Mouse (Mus musculus) forebrain, embryonic 10.5 days (tissue): ENCODE measurements around the gene Eif2s1. TPM values are rescaled to one million over a fixed set of nuclear protein-coding genes. Genes with fewer than 3 reads are reported as not detected.
"Not testable (repeated sequence)": the region's sequence is repeated elsewhere in the genome, so short reads cannot be mapped to it uniquely, and the experiment has no call there.

Experiments used
- DNase-seq: peaks from one replicate; pipeline ENCODE4 v3.0.0-alpha.2; 2017; ENCODE audit warnings: low spot score; ENCODE audit errors: extremely low spot score
- H3K27ac ChIP-seq: fragments of 300-500 bp; sonication (generic); 2 replicates; pipeline ENCODE4 v1.5.1; 2016; ENCODE audit warnings: mild to moderate bottlenecking
- H3K27me3 ChIP-seq: fragments of 300-500 bp; sonication (generic); 2 replicates; pipeline ENCODE4 v1.6.1; 2016; ENCODE audit warnings: mild to moderate bottlenecking; ENCODE audit not compliant: poor library complexity, severe bottlenecking
- H3K36me3 ChIP-seq: fragments of 300-500 bp; sonication (generic); replicated peaks from 2 replicates; pipeline ENCODE4 v1.6.1; 2016; ENCODE audit warnings: mild to moderate bottlenecking, moderate library complexity
- H3K4me1 ChIP-seq: fragments of 300-500 bp; sonication (generic); 2 replicates; pipeline ENCODE4 v1.6.1; 2016
- H3K4me3 ChIP-seq: fragments of 300-500 bp; sonication (generic); 2 replicates; pipeline ENCODE4 v1.5.1; 2016; ENCODE audit warnings: mild to moderate bottlenecking, moderate library complexity
- H3K9me3 ChIP-seq: fragments of 300-500 bp; sonication (generic); 2 replicates; pipeline ENCODE4 v1.6.1; 2016; ENCODE audit warnings: mild to moderate bottlenecking, moderate library complexity
- WGBS: fragments of 180-500 bp; shearing (Covaris S2); methylation state at CpG from one replicate; pipeline ENCODE4 v1.1.7; 2016; 5-methylcytosine and 5-hydroxymethylcytosine counted together
- polyA plus RNA-seq: library from polyadenylated mRNA; unstranded; fragments of >200 nt; fragmentation: Nextera tagmentation; extraction: Ambion mirVana; gene quantifications from 2 replicates; pipeline ENCODE4 v1.2.1, GENCODE M21; 2016

Eif2s1 gene
- polyA plus RNA-seq, 1 experiment from 2014 or later: 323 TPM

DNA sequence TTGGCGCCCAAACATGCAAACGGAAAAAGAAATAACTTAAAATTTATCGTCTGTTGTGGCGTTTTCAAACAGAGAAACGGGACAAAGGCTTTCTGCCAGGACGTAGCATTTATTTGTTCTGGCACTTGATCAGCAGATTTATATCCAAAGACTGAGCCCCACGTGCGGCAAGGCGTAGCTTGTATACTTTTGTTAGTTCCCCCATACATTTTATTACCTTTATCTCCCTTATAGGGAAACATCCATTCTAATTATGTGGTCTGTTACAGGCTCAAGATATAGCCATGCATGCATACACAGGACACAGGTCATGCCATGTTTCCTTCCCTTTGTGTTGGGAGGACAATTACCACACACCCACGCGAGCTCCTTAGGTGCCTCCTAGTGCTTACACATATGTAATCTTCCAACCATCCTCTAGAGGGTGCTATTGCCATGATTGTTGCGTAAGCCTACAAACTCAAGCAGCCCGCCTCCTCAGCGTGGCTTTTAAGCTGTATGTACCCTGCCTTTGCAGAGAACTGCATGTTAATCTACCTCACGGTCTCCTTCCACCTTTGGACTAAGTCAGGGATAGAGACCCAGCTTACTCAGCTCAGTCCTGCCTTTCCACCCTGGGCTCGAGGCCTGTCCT, 57.6 kb downstream of the Eif2s1 start:
- H3K4me1 ChIP-seq: peaks cover 13% of the 10 kb centered on the region
- H3K27me3 ChIP-seq: peaks cover 7% of the 10 kb centered on the region
- WGBS: 37% methylated on average over 16 of the region's 16 CpGs
- H3K4me3 ChIP-seq: no peak overlapping the region
- no peak overlapping the region for H3K27ac ChIP-seq
- no peaks in the 10 kb centered on the region for H3K36me3 ChIP-seq
- no peaks in the 10 kb centered on the region for H3K9me3 ChIP-seq
- peak; percentile 51 for DNase-seq

- DNase-seq: no peak
- Histone ChIP-seq H3K9me3 (no peaks in the 10 kb centered on the region), H3K27ac (no peak overlapping the region), H3K4me3 (no peak overlapping the region), H3K27me3 (no peaks in the 10 kb centered on the region), H3K4me1 (peaks cover 13% of the 10 kb centered on the region), H3K36me3 (no peaks in the 10 kb centered on the region)
- WGBS: 82% methylated on average over 4 of the region's 4 CpGs
Measured at GRCm38 (mm10) chr12:78921421-78921820, 59.8 kb downstream of the Eif2s1 start.

DNA sequence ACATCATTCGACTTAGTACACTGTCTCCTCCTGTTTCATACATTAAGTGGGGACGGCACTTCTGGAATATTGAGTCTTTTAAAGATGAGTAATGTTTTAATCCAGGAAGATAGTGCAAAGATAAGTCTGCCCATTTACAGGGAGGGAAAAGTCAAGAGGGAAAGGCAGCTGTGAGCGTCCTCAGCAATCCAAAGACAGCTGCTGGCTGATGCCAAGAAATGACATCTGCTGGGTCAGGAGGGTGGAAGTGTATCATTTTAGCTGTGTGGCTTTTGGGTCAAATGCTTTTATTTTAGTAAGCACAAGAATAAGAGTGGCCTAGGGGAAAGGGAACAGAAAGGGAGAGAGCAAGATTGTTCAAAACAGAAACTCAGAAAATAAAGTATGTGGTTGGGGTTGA, 60.4 kb downstream of the Eif2s1 start:
- DNase-seq: no peak

GRCm38 (mm10) chr12:78922977-78923376, 61.4 kb downstream of the Eif2s1 start:
- not testable (repeated sequence) for DNase-seq, H3K36me3 ChIP-seq, H3K9me3 ChIP-seq, H3K4me3 ChIP-seq, H3K27me3 ChIP-seq, H3K27ac ChIP-seq
- H3K4me1 ChIP-seq: peaks cover 13% of the 10 kb centered on the region

More for the DNA sequence above, 60.4 kb downstream of the Eif2s1 start:
- Histone ChIP-seq H3K27me3 (no peaks in the 10 kb centered on the region), H3K4me1 (peaks cover 13% of the 10 kb centered on the region), H3K27ac (no peak overlapping the region), H3K36me3 (no peaks in the 10 kb centered on the region), H3K9me3 (no peaks in the 10 kb centered on the region), H3K4me3 (no peak overlapping the region)
- WGBS: 86% methylated on average over 3 of the region's 3 CpGs

GRCm38 (mm10) chr12:78923539-78924189, 62.0 kb downstream of the Eif2s1 start:
- Histone ChIP-seq H3K4me3 (no peak overlapping the region), H3K4me1 (peaks cover 8% of the 10 kb centered on the region), H3K27me3 (no peaks in the 10 kb centered on the region), H3K27ac (no peak overlapping the region), H3K9me3 (no peaks in the 10 kb centered on the region), H3K36me3 (no peaks in the 10 kb centered on the region)
- WGBS: 93% methylated on average over 7 of the region's 7 CpGs
- DNase-seq: no peak

DNA sequence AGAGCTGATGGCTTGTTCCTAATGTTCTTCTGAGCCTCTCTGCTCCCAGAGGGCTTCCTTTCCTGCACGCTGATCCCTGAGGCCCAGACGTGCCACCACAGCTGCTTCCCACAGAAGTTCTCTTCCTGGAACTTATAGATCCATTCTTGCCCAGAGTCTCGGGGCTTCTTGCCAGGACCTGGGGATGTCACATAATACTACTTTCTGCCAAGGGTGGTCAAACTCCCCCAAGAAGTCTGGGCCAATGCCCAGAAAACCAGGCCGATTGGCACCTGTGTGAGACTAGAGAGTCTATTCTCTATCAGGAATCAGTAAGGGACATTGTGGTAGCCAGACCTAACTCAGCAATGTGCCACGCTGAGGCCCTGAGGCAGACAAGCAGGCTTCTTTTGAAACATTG, 65.7 kb downstream of the Eif2s1 start:
- H3K27ac ChIP-seq: no peak overlapping the region
- H3K4me3 ChIP-seq: no peak overlapping the region
- no peak for DNase-seq
- no peaks in the 10 kb centered on the region for H3K36me3 ChIP-seq
- WGBS: 90% methylated on average over 5 of the region's 5 CpGs
- no peaks in the 10 kb centered on the region for H3K4me1 ChIP-seq
- no peaks in the 10 kb centered on the region for H3K9me3 ChIP-seq
- no peaks in the 10 kb centered on the region for H3K27me3 ChIP-seq

DNA sequence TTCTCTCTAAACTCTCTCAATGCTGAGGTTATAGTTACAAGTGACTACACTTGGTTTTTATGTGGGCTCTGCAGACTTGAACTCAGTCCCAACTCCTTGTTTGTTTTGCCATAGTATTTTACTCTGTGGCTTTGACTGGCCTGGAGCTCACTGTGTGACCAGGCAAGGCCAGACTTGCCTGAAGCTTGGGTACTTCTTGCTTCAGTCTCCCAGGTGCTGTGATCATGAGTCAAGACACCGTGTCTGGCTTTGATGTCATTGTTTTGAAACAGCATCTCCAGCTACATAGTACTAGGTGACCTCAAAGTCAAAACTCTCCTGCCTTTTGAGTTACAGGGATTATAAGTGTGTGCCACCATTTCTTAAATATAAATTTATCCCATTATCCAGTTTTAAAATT, 68.3 kb downstream of the Eif2s1 start:
- WGBS: 79% methylated on average over 1 of the region's 1 CpGs

DNA sequence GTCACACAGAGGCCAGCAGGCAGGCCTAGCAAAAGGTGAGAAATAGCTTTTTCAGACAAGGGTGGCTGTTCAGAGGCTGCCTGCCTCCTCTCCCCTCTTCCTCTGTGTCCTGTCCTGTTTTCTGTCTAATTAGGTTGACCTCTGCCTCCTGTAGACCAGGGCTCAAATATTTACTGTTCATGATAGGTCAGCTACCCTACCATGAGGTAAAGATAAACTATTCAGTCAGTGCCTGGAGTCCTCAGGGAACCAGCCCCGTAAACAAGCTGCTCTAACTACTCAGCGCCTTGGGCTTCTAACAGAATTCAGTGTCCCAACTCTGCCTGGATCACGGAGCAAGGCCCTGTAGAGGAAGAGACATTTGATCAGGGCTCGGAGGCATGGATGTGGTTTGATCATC, 74.9 kb downstream of the Eif2s1 start:
- Histone ChIP-seq H3K27me3 (no peaks in the 10 kb centered on the region), H3K9me3 (no peaks in the 10 kb centered on the region), H3K27ac (no peak overlapping the region), H3K4me3 (no peak overlapping the region), H3K36me3 (no peaks in the 10 kb centered on the region), H3K4me1 (no peaks in the 10 kb centered on the region)
- no peak for DNase-seq
- WGBS: 72% methylated on average over 4 of the region's 4 CpGs

More for the DNA sequence above, 68.3 kb downstream of the Eif2s1 start:
- Histone ChIP-seq H3K27me3 (no peaks in the 10 kb centered on the region), H3K4me3 (no peak overlapping the region), H3K9me3 (no peaks in the 10 kb centered on the region), H3K36me3 (no peaks in the 10 kb centered on the region), H3K4me1 (no peaks in the 10 kb centered on the region), H3K27ac (no peak overlapping the region)
- DNase-seq: no peak

Other genes starting within 250 kb of the Eif2s1 start
- not detected in 2 replicates for gene Fam71d, start 170.3 kb upstream of the Eif2s1 start, polyA plus RNA-seq
- gene Mpp5, start 112.9 kb upstream of the Eif2s1 start, polyA plus RNA-seq: 25.5 and 30.1 TPM in 2 replicates
- gene Atp6v1d, start 181 bp upstream of the Eif2s1 start, polyA plus RNA-seq: 61.4 and 69.3 TPM in 2 replicates
- 3.1 and 3.6 TPM in 2 replicates for gene Plek2, start 45.1 kb downstream of the Eif2s1 start, polyA plus RNA-seq
- gene Tmem229b, start 145.8 kb downstream of the Eif2s1 start, polyA plus RNA-seq: 3.2 and 5.0 TPM in 2 replicates
- 6.3 and 6.6 TPM in 2 replicates for gene Plekhh1, start 167.3 kb downstream of the Eif2s1 start, polyA plus RNA-seq
- gene Pigh, start 227.8 kb downstream of the Eif2s1 start, polyA plus RNA-seq: 33.9 and 34.8 TPM in 2 replicates